Mouse (Mus musculus): ENCODE measurements at regions not wholly inside any gene's neighbourhood (a gene's known extent, or its start where the extent isn't known, plus 50 kb on each side); places are given as distances from the start of the nearest gene placed in this dataset.

GRCm38 (mm10) chr3:63638572-63638971 is 154.9 kb upstream of the Gm34302 start:
- intact Hi-C loops (cut with DNase I): no loop called here
- no peak for DNase-seq

GRCm38 (mm10) chr3:63637913-63638312 is 154.2 kb upstream of the Gm34302 start:
- no peak for DNase-seq
- intact Hi-C loops (cut with DNase I): no loop called here

GRCm38 (mm10) chr3:63627724-63628123 is 144.0 kb upstream of the Gm34302 start:
- no peak for DNase-seq
- intact Hi-C loops (cut with DNase I): no loop called here

DNA sequence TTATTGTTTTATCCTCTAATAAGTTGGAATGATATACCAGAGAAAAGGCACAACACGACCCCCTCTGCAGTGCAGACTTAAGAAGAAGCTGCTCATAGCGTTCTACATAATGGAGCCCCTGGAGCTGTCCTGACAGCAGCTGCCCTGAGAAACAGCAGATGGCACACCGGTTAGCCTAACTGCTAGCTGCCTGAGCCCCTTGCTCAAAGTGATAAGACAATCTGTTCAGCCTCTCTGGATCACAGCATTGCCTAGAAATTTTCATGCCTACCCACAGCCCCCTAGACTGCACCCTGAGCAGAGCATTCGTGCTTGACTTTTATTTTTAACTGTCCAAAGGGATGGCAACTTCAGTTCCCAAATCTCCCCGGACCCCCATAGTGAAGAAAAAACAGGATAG is 132.4 kb upstream of the Gm34302 start:
- DNase-seq: no peak
- intact Hi-C loops (cut with DNase I): no loop called here

DNA sequence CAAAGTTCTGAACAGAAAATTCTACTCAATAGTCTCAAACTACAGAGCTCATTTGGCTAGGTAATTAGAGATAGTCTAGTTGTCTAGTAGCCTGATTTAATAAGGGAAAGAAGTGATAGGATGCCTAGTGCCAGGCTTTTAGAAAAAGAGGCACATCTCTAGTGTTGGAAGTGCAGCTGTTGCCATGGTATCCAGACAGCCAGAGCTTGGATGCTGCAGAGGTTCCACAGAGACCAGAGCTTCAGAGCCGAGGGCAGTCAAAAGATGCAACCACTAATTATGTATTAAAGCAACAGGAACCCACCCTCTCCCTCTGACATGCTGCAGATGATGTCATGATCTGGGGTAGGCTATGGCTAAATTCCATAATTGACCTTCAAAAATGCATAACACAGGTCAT is 130.0 kb upstream of the Gm34302 start:
- DNase-seq: no peak
- intact Hi-C loops (cut with DNase I): no loop called here

DNA sequence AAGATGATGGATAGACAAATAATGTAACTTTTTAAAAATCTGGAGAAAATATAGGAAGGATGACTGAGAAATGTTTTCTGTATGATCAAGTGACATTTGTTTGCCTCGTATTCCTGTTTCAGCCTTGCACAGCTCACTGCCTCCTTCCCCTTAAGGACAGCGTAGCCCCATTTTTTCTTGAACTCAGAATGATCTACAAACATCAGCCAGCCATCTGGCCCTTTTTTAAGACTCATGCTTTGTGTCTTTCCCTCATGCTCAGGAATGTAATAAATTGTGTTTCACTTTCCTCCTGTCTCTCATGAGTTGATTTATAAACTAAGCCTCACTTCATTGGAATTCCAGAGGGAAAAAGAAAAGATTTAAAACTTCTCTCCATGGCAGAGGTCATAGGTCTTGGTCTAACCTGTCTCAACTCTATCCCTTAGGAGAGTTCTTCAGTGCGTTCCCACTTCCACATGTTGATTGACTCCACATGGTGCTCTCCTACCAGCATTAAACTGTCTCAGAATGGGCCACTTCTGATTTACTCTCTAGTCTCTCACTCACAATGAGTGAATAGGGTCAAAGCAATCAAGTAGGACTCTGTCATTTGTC is 129.2 kb upstream of the Gm34302 start:
- no peak for DNase-seq
- intact Hi-C loops (cut with DNase I): no loop called here

DNA sequence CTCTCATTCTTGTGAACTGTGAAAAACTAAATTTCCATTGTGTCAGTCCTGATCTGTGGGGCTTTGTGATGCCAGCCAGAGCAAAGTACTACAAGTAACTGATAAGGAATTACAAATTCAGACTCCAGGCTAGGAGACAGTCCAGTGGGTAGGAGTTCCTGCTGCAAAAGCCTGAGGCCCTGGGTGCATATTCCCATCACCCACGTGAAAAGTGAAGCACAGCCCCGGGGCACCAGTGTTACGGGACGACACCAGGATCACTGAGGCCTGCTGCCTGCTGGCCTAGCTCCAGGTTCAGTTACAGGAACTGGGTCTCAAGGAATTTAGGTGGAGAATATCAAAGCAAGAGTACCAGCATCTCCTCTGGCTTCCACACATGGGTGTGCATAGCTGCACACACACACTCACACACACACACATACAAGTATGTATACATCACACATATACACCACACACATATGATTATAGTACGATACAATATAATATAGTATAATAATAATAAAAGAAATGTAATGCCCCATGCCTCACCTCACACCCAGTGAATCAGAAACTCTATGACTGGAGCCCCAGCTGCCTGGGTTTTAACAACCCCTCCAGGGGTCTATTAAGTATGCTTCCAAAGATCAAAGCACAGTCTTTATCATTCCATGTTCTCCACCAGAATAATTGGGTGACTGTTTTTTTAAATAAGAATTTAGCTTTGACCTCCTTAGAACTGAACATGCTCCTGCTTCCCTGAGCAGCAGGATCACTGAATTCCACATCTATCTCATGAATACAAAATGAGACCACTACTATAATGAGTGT is 126.6 kb upstream of the Gm34302 start:
- intact Hi-C loops (cut with DNase I): no loop called here
- no peak for DNase-seq

- DNase-seq: no peak
- intact Hi-C loops (cut with DNase I): no loop called here
Observed at GRCm38 (mm10) chr3:63609454-63610112, 125.9 kb upstream of the Gm34302 start.

GRCm38 (mm10) chr3:63582717-63583696 is 99.3 kb upstream of the Gm34302 start:
- intact Hi-C loops (cut with DNase I): no loop called here
- DNase-seq: no peak

- intact Hi-C loops (cut with DNase I): no loop called here
- DNase-seq: no peak
Observed at GRCm38 (mm10) chr3:63582180-63582579, 98.5 kb upstream of the Gm34302 start.

DNA sequence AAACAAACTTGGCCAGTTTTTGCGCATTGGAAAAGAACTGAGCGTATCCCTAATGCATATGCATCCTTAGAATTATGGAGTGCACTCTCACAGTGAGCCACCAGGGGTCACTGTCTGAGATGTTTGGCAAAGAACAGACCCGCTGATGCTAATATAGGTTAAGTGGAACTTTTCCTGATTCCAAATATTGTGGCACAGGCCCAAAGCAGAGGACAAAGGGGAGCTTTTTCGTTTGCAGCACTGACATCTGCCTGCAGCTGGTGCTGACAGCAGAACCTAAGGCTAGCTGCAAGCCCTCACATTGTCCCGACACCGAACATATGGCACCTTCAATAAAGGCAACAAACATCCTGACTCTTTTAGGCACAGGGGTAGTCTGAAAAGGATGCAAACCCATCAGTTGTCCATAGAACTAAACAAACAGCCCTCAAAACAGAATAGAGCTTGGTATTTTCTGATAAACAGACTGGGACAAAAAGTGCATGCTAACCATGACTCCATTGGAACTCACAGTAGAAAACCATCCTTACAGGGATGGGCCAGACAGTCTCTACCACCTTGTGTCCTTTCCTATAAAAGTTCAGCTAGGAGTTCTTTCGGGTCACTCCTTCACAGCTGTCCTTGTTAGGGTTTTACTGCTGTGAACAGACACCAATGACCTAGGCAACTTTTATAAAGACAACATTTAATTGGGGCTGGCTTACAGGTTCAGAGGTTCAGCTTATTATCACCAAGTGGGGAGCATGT is 87.1 kb upstream of the Gm34302 start:
- intact Hi-C loops (cut with DNase I): loop anchor here (1.0 kb wide), 1 partner anchor 298 kb away; no protein-coding TSS in a partner anchor
- DNase-seq: peak; percentile 73 to 80

DNA sequence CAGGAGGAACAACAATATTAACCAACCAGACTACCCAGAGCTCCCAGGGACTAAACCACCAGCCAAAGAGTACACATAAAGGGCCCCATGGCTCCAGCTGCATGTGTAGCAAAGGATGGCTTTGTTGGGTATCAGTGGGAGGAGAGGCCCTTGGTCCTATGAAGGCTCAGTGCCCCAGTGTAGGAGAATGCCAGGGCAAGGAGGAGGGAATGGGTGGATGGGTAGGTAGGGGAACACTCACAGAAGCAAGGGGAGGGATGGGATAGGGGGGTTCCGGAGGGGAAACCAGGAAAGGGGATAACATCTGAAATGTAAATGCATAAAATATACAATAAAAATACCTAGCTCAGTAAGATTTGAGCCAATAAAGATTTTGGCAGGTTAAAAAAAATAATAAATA is 86.4 kb upstream of the Gm34302 start:
- DNase-seq: no peak
- intact Hi-C loops (cut with DNase I): loop anchor here (1.0 kb wide), 1 partner anchor 298 kb away; no protein-coding TSS in a partner anchor

GRCm38 (mm10) chr3:63569004-63569596 is 85.4 kb upstream of the Gm34302 start:
- DNase-seq: no peak
- intact Hi-C loops (cut with DNase I): no loop called here

- no peak for DNase-seq
- intact Hi-C loops (cut with DNase I): no loop called here
Observed at GRCm38 (mm10) chr3:63567726-63568125, 84.0 kb upstream of the Gm34302 start.

- intact Hi-C loops (cut with DNase I): no loop called here
- no peak for DNase-seq
Observed at GRCm38 (mm10) chr3:63563057-63563456, 79.4 kb upstream of the Gm34302 start.

- intact Hi-C loops (cut with DNase I): no loop called here
- no peak for DNase-seq
Observed at GRCm38 (mm10) chr3:63562532-63562931, 78.9 kb upstream of the Gm34302 start.

DNA sequence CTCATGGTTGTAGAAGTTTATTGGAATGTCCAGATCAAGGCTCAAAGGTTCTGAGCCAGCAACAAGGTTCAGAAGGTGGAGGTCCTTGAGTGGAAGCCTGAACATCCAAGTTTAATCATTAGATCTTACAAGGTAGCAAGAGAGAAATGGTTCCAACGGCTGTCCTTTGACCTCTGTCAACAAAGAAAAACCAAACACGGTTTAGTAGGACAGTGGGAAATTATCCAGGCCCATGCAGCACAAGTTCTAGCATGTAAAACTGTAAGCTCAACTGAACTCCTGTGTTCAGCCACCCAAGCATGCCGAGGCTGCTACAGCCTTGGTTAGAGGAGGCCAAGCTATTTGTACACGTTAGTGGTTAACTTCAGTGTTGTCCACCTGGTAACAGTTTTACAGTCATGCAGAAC is 77.1 kb upstream of the Gm34302 start:
- intact Hi-C loops (cut with DNase I): no loop called here
- DNase-seq: no peak

- intact Hi-C loops (cut with DNase I): loop anchor here (10.0 kb wide), 1 partner anchor 1238 kb away; no protein-coding TSS in a partner anchor
- DNase-seq: no peak
Observed at GRCm38 (mm10) chr3:63556741-63557140, 73.1 kb upstream of the Gm34302 start.

- DNase-seq: peak; percentile 34 to 66
- intact Hi-C loops (cut with DNase I): loop anchor here (1.0 to 10.0 kb wide), 2 partner anchors 374 to 1240 kb away; partner anchors contain the start of gene E130311K13Rik
Observed at GRCm38 (mm10) chr3:63554872-63555271, 71.2 kb upstream of the Gm34302 start.

All from heart, postnatal 10 days (tissue).